Mouse (Mus musculus) kidney, adult 11 months (tissue): Measurements from ENCODE around the gene Ndufs3.

ENCODE experiments used
- DNase-seq: peaks from one replicate; pipeline ENCODE4 v3.0.0; 2022

Ndufs3 gene

GRCm38 (mm10) chr2:90904076-90904855 lies at the start of gene Ndufs3, which contains the start of gene Kbtbd4:
TSS of gene Ndufs3 (minus strand) at chr2:90904827.
TSS of gene Kbtbd4 (plus strand) at chr2:90904740.
- peak; percentile 87 for DNase-seq

- DNase-seq: no peak
These were observed 48.8 kb upstream of the Ndufs3 start for GRCm38 (mm10) chr2:90953461-90953860.

- no peak for DNase-seq
These were observed 46.1 kb upstream of the Ndufs3 start for GRCm38 (mm10) chr2:90950582-90951194.

- no peak for DNase-seq
These were observed 45.5 kb upstream of the Ndufs3 start for GRCm38 (mm10) chr2:90950149-90950548.

GRCm38 (mm10) chr2:90941744-90942143 lies 37.1 kb upstream of the Ndufs3 start:
- no peak for DNase-seq

GRCm38 (mm10) chr2:90940233-90941229 lies 35.9 kb upstream of the Ndufs3 start, which contains the start of gene Celf1:
TSS of gene Celf1 (plus strand) at chr2:90940382.
- peak; percentile 75 for DNase-seq

GRCm38 (mm10) chr2:90939750-90940149 lies 35.1 kb upstream of the Ndufs3 start:
- no peak for DNase-seq

- DNase-seq: no peak
These were observed 33.7 kb upstream of the Ndufs3 start for GRCm38 (mm10) chr2:90938362-90938761.

- DNase-seq: no peak
These were observed 27.6 kb upstream of the Ndufs3 start for GRCm38 (mm10) chr2:90932273-90932672.

- DNase-seq: no peak
These were observed 27.2 kb upstream of the Ndufs3 start for GRCm38 (mm10) chr2:90931829-90932228.

- no peak for DNase-seq
These were observed 23.9 kb upstream of the Ndufs3 start for GRCm38 (mm10) chr2:90928566-90928965.

- DNase-seq: no peak
These were observed 18.0 kb upstream of the Ndufs3 start for GRCm38 (mm10) chr2:90922636-90923035.

GRCm38 (mm10) chr2:90921178-90921577 lies 16.6 kb upstream of the Ndufs3 start:
- DNase-seq: no peak

- DNase-seq: peak; percentile 84
These were observed 13.5 kb upstream of the Ndufs3 start for GRCm38 (mm10) chr2:90917999-90918698.

- DNase-seq: peak; percentile 67
These were observed 12.8 kb upstream of the Ndufs3 start for GRCm38 (mm10) chr2:90917233-90917998.

GRCm38 (mm10) chr2:90916560-90917232 lies 12.1 kb upstream of the Ndufs3 start:
- no peak for DNase-seq

GRCm38 (mm10) chr2:90915516-90915915 lies 10.9 kb upstream of the Ndufs3 start:
- DNase-seq: no peak

GRCm38 (mm10) chr2:90913671-90914070 lies 9.0 kb upstream of the Ndufs3 start:
- peak; percentile 44 for DNase-seq

- no peak for DNase-seq
These were observed 7.0 kb upstream of the Ndufs3 start for GRCm38 (mm10) chr2:90911668-90912067.

- DNase-seq: no peak
These were observed 6.2 kb upstream of the Ndufs3 start for GRCm38 (mm10) chr2:90910861-90911260.

GRCm38 (mm10) chr2:90906721-90907120 lies 2.1 kb upstream of the Ndufs3 start:
- no peak for DNase-seq
